Mouse (Mus musculus): ENCODE measurements at regions not wholly inside any gene's neighbourhood (a gene's known extent, or its start where the extent isn't known, plus 50 kb on each side); places are given as distances from the start of the nearest gene placed in this dataset.
A peak's percentile ranks its signal among the peaks of the same experiment; 100 is the strongest.

DNA sequence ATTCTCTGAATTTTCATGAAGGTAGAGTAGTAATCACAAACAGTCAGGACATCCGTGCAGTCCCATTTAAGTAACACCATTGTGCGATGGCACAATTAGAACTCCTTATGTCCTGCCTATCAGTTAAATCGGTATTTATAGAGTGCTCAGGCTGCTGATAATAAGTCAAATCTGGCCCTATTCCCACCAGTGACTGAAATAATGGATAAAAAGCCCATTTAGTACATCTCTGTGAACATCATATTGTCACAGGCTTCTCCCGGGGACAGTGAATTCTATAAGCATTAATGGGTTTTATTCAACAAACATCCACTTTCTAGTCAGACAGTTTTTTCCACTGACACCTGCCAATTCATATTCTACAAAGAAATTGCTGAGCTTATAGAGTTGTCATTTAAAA, 296.1 kb downstream of the Icos start:
- no peak for DNase-seq (ENCODE audit: low spot score)

DNA sequence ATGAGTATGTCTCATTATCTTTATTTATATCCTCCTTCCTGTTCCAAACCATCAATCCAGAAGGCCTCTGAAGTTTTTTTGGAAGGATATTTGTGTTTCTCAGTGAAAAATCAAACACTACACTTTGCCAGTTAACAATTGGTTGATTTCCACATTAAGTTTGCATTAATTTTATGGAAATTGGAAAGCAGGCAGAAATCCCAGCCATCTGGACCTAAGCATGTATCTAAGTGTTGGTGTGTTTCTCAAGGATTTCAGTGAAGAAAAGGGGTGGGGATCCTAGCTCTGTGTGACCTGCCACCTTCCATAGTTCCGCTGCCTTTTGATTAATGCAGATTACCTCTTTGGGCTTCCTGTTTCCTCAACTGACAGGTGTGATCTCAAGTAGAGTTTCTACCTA, 296.5 kb downstream of the Icos start:
- no peak for DNase-seq (ENCODE audit: low spot score)

DNA sequence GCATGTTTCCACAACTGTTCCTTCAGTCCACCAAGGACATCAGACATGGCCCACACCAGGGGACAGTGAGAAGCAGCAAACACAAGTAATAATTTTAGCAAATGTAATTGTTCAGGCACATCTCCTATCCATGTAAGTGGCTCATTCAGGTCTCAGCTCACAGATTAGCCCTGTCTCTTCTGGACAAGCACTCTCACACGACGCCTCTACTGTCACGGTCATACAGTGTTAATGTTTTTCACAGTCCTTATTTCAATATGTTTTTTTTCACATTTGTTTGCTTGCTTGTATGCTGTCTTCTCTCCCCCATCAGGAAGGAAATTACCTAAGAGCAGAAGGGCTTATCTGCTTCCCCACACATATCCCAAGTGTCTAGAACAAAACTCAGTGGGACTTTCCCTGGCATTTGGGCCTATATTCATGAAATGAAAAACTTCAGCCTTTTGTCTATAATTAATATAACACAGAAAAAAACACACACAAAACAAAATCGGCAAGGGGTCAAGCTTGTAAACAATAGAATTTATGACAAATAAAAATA, 299.5 kb downstream of the Icos start:
- DNase-seq (ENCODE audit: low spot score), result no peak

DNA sequence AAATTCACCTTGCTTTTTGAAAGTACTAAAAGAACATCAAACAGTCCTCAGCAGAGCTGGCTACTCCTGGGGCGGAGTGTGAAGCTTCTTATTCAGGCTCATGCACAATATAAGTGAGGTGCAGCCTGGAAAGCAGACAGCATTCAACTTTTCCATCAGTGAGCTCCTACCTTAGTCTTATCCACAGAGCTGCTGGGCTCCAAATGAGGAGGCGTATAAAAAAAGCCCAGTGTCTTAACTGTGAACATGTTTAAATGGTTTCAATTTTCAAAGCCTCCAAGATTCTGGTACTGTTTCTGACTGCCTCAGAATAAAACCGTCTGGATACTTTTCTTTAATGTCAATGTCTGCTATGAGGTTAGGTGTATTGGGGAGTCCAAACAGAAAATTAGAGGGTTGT, 310.5 kb downstream of the Icos start:
- no peak for DNase-seq (ENCODE audit: low spot score)

DNA sequence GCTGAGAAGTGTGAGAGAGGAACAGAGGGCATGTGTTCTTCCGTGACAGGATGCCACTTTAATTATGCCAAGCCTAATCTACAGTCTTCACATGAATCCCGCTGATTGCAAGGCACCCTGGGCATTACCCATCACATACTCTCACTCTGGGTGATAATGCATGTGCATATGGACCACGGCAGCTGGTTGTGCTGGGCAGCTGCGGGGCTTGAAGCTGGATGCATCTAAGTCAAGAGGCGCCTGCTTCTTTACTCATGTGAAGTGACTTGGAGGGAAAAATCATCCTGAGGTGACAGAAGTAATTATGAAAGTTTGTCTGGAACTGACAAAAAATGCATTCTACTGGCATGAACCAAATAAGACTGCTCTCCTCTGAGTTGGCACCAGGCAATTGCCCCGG, 311.2 kb downstream of the Icos start:
- DNase-seq (ENCODE audit: low spot score), result no peak

DNA sequence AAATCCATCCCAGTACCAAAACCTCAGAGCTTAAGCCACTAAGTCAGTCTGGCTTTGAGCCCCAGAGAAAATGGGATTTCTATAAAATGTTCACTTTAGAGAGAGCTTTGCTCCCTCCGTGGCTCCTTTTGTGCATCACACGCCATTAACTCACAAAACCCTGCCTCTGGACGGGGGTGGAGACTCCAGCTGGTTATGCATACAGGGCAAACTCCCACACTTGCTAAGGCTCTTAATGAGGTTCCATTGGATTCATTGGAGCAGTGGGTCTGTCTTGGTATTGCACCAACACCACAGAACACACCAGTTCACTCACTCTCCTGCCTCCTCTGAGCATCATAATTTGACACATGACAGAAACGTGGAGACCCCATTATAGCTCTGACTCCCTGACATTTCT, 311.8 kb downstream of the Icos start:
- no peak for DNase-seq (ENCODE audit: low spot score)

DNA sequence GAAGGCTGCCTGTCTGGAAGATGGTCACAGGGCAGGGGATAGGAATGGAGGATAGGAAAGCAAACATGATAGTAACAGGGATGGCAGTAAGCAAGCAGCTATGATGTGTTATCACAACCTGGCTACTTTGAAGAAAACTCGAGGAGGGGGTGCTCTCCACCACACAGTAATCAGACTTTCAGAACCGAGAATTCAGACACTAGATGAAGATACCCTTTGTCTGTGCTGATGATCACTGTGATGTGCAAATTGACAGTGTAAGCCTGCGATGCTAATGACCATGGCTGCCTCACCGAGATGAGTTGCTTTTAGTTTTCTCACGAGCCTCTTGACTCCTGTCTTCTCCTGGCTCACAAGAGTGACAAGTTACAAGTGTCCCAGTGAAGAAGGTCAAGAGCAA, 315.4 kb downstream of the Icos start:
- DNase-seq (ENCODE audit: low spot score), result no peak

DNA sequence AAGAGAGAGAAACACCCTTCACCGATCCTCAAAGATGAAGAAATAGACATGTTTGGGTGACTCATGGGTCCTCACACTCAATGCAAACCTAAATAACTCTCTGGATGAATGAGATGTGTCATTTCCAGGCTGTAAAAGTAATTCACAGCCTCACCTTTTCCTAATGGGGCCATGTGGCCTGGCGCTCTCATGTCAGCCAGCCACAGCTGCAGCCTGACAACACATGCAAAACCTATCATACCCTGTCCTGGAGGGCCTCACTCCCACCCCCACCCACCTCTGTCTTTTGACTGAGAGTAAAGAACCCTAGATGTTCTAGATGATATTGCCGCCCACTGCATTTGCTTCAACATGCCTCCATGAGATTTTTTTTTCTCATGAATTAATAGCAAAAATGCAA, 317.5 kb downstream of the Icos start:
- DNase-seq (ENCODE audit: low spot score), result peak; percentile 31

DNA sequence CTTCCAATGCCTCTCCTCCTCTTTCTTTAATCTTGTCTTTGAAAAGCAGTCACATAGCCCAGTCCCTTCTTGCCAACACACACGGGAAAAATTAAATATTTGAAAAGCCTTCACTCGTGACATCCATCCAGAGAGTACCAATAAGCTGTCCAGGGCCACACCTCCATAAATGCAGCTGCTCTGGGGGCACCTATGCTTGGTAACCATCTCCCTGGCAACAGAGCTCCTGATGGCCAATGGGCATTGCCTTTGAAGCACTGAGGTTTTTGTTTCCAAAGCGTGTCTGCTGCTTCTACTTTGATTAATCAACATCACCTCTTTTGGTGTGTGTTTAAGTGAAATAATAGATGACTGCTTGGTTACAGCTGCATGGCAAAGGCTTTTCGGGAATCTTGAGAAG, 319.1 kb downstream of the Icos start:
- no peak for DNase-seq (ENCODE audit: low spot score)

DNA sequence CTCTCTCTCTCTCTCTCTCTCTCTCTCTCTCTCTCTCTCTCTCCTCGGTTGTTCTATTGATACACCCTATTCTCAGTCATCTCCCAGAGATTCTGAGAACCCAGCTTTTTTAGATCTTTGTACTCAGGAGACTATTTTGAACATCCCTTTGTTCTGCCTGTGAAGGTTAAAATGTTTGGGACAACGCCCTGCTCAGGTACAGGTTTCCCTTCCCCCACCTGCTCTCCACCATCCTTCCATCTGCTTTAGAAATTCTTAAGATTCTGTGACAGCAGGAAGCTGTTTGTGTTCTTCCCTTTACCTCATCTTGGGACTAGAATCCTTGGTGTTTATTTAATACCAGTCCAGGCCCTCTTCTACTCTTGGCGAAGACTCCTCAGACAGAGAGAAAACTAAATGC, 319.6 kb downstream of the Icos start:
- DNase-seq (ENCODE audit: low spot score), result no peak

DNA sequence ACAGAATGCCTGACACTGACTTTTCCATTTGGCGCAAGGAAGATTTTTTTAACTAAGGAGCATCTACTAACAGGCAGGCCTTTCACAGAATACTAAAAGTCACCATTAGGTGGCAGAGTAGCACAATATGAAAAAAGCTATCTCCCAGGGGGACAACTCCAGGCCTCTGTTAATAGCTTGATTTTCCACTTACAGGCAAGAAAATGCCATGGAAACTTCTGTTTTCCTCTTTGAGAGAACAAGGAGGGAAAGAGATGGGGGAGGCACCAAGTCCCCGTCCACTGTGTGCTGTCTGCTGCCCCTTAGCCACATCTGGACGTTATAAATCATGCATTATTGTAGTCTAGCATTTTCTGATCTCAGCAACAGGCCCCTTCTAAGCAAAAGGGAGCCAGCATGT, 320.3 kb downstream of the Icos start:
- peak; percentile 83 for DNase-seq (ENCODE audit: low spot score)

DNA sequence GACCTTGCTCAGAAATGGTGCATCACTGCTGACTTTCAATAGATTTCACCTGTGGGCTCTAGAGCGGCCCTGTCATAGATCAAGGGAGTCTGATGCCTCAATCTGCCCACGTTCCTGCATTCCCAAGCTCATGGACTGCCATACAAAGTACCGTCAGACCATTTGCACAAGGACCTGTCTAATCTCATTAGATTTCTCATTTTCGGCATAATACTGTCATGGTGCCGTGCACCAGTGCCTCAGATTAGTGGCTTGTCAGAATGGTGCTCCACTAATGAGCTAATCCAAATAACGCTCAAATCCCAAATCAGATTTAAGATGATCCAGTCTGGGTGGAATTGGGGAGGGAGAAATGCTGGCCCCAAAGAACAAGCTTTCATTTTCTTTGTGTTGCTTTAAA, 321.1 kb downstream of the Icos start:
- no peak for DNase-seq (ENCODE audit: low spot score)

DNA sequence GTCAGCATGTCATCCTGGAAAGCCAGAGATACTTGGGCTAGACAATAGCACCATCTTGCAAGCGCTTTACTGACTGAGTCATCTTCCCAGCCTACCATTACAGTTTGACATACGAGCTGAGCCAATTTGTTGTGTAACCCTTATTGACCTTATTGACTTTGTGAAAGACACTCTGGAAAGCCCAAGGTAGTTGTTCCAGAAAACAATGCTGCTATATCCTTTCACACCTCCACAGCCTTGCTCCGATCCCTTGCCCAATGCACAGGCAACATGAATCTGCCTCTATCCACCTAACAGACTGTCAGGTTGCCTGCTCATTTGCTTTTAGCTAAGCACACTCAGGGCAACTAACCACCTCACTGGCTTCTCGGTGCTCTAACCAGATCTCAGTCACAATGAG, 322.8 kb downstream of the Icos start:
- peak; percentile 20 for DNase-seq (ENCODE audit: low spot score)

DNA sequence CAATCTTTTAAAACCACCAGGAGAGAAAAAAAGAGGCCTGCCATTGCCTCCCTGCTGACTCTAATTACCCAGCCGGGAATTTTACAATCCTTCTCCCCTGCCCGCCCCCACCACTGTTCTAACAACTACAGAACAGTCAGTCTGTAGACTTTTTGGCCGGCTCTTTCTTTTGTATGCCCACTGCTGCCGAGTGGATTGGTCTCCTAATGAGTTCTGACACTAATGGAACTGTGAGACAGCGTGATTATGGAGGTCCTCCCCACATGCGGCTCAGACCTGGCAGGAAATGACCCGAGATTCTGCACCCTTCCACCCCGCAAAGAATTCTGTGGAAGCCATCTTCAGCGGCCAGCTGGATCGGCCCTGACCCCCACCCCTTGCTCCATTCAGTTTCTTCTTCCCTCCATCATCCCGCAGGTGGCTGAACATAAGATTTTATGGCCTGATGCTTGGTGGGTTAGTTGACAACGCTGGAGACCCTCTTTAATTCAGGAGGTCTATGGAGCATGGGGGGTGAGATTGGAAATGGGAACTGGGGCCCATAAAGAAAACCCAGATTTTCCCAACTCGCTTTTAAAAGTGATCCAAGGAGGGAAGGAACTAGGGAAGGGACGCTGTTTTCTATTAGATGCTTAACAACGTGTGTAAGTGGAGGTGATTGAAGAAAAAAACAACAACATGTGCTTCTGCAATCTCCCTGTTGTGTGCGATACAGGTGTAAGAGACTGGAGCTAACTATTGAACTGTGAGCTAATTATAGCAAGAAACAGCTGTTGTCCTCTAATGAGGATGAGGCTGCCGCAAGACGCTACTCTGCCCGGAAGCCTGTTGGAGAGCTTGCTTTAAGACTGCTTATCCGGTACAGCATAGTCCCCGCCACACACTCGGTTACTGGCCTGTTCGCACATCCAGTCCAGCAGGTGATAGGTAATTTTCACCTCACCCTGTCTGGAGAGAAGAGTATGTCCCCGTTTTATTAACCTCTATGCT, 323.6 kb downstream of the Icos start:
- DNase-seq (ENCODE audit: low spot score), result no peak

DNA sequence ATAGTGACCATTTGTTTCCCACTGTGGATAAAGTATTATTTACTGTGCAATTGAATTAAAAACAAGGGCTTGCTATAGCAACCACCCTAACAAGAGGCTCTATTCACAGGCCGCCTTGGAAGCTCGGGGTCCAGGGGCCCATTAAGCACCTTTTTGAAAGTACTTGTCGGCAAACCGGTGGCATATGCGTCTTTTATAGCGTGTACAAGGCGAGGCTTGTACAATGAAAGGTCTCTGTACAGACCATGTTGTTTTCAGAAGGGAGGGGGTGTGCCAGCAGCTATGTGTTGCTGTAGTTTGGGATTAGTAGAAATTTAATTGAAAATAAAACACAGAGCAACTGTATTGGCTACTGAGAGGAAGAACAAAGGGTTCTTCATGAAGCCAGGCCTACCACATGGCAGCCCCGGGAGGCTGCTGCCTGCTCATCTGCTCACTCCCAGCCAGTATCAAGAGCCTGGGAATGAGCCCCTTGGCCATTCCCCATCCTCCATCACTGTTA, 324.9 kb downstream of the Icos start:
- no peak for DNase-seq (ENCODE audit: low spot score)

DNA sequence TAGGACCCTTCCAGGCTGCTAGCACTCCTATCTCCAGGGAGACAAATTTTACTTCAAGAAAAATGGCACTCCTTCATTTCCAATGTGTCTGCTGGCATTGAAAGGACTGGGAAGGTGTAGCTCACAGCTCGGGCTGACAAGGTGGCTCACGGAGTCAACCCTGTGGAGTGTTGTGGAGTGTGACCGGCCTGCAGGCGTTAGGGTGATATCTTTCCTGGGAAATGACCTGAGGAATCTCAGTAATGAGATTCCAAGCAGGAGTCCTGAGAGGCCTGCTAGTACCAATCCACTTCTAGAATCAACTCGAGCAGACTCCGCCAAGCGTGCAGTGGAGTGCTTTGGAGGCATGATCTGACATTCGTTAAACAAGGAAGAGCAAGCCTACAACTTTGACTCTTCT, 328.6 kb downstream of the Icos start:
- no peak for DNase-seq (ENCODE audit: low spot score)

DNA sequence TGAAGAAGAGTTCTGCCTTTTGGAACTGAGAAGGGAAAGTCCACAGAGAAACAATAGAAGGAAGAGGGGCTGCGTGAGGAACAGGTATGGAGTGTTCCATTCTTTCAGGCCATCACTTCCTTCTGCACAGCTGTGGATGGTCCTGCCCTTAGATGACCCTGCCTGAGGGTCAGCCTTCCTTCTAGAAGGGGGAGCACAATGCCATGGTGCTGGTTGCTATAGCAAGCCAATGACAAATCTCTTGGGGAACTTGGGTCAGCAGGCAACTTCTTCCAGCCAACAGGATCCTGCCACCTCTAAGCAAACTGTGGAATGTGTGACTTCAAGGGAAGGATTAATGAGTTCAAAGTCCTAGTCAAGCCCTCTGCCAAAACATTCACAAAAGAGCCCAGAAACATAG, 329.1 kb upstream of the Pard3b start:
- no peak for DNase-seq (ENCODE audit: low spot score)

DNA sequence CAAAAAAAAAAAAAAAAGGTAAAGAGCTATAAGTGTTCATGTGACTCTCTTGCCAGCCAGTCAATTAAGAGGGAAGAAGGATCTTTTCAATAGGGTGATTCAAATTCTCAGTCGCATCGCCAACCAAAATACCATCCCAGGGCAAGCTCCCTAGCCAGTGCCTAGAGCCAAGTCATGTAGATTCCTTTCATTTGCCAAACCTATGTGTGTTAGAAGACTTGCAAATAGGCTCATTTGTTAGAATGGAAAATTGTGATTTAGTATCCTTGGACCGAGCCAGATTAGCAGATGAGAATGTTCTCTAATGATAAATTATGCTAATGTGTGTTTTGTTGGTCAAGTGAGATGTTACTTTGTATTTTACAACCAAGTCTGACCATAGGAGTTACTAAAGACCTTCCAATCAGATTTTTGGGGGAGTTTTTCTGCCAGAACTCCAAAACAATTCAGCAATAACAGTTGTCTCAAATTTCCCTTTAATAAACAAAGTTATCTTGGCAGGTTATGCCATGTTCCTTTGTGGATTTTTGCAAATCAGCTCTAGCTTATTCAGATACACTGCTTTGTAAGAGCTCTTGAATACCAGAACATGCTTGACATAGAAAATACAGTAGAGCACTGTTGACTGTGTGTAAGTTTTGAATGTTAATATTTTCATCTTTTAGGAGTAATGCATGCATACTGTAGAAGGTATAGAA, 328.4 kb upstream of the Pard3b start:
- no peak for DNase-seq (ENCODE audit: low spot score)

DNA sequence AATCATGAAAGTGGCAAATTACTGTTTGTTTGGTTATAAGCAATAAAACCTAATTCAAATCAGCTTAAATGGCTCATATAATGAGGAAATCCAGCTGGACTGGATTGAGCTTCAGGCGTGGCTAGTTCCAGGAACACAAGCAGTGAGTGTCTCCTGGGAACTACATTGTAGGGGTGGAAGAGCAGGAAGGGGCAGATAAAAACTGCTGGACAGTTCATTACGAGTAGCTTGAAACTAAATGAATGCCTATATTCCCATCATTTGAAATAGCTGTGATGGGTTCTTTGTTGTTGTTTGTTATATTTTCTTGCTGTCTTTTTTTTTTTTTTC, 327.9 kb upstream of the Pard3b start:
- DNase-seq (ENCODE audit: low spot score), result no peak

DNA sequence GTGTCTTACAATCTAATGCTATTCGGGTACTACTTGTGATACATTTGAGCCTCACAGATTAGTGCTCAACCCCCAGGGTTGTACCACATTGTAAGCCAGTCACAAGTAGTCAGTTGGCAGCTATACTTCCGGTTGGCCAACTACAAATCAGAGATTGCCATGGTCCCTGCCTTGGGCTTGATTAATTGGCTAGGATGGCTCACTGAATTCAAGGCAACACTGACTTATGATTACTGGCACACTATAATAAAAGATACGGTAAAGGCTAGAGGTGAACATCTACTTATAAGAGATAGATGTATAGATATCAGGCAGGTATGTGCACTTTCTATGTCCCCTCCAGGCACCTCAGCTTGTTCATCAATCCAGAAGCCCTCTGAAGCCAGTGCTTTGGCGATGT, 325.4 kb upstream of the Pard3b start:
- no peak for DNase-seq (ENCODE audit: low spot score)

DNA sequence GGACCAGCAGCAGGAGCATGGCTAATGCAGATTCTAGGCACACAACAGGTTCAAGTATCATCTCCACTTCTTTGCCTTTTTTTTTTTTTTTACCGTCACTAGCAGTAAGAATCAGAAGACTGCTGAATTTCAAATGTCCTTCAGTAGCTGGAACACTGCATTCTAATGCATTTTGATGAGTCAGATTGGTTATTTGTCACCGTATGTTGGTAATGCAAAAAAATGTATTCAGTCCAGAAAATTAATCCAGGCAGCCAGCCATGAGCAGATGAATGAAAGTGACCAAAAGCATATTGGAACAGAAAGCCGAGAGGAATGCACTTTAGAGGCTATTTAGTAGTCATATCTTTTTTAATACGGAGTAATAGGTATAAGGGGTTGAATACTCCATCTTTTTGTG, 322.4 kb upstream of the Pard3b start:
- no peak for DNase-seq (ENCODE audit: low spot score)

DNA sequence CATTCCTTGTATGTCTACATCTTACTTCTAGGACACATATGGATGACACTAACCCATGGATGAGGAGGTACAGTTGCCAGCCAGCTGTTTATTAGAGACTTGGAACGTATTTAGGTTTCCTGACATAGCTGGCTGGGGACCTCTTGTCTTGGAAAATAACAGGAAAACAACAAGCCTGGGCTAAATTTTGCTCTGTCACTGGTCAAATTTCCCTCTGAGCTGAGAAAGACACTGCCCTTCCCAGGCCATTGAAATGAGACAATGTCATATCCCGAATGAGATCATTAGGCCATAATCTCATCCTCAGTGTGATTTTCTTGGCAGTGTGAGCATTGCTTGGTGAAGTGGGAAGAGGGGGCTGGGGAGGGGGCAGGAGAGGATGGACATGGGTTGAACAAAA, 321.9 kb upstream of the Pard3b start:
- no peak for DNase-seq (ENCODE audit: low spot score)

DNA sequence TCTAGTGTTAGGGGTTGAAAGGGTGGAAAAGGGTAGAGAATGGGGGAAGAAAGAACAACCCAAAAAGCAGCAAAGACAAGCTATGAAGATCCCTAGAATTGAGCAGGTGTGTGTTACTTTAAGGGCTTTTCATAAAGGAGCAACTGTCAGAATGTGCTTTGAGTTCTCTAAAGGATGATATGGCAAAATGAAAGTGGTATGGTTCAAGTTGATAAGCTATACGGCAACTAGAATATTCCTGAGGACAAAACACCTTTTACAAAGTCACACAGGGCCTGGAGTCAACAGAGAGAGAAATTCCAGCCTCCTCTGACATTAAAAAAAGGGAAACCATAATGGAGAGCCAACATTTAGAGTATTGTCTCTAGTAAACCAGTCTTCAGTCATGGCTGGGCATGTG, 320.6 kb upstream of the Pard3b start:
- no peak for DNase-seq (ENCODE audit: low spot score)
